Mouse (Mus musculus) brain, embryonic 14.5 days (tissue): ENCODE results near the gene Hist2h2ab.
A peak's percentile ranks its signal among the peaks of the same experiment; 100 is the strongest.

ENCODE experiments used
- CTCF ChIP-seq: fragments of 200-500 bp; IDR thresholded peaks from 2 replicates; pipeline ENCODE4 v1.5.1; 2012; ENCODE audit warnings: inconsistent platforms, mild to moderate bottlenecking, moderate library complexity, borderline replicate concordance; ENCODE audit not compliant: insufficient read depth, insufficient read length; ENCODE audit errors: extremely low read depth
- POLR2A ChIP-seq: fragments of 200-500 bp; IDR thresholded peaks from 2 replicates; pipeline ENCODE4 v1.6.1; 2012; ENCODE audit warnings: mild to moderate bottlenecking, inconsistent platforms, borderline replicate concordance; ENCODE audit not compliant: poor library complexity, insufficient read depth, insufficient read length, severe bottlenecking; ENCODE audit errors: extremely low read depth

DNA sequence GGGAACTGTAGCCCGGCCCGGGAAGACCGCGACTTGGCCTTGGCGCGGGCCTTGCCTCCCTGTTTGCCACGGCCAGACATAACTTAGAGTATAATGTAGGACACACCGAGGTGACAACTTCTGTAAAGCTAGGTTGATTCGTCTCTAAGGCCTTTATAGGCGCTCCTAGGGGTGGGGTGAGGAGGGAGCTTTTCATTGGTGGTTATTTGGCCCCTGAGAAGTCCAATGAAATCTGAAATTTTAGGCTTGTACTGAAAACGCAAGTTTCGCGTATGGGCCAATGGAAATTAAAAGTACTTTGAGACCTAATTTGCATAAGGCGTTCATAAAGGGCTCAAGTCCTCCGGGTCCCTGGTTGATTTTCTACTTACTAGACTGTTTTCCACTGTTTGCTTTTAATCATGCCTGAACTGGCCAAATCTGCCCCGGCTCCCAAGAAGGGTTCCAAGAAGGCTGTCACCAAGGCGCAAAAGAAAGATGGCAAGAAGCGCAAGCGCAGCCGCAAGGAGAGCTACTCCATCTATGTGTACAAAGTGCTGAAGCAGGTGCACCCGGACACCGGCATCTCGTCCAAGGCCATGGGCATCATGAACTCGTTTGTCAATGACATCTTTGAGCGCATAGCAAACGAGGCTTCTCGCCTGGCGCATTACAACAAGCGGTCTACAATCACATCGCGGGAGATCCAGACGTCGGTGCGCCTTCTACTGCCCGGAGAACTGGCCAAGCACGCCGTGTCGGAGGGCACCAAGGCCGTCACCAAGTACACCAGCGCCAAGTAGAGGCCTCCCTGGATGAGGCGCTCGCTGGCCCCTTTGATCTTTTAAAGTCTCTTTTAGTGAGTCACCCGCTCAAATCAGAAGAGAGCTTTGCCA, 1.3 kb downstream of the Hist2h2ab start, which contains the start of the genes Hist2h2ac and Hist2h2be:
- TF ChIP-seq CTCF (no peak), POLR2A (peak; percentile 57; the same call in 1 of the 2 replicates)
